Mouse (Mus musculus) duodenum, adult 2 months (tissue): ENCODE measurements around the gene Mnd1. TPM values are rescaled to one million over a fixed set of nuclear protein-coding genes. Genes with fewer than 3 reads are reported as not detected.

Source experiments
- polyA plus RNA-seq: library from polyadenylated mRNA; depleted of rRNA; stranded (reverse); fragments of >200 nt; gene quantifications from 2 replicates; pipeline ENCODE4 v1.2.3, GENCODE M21; 2012; ENCODE audit warnings: low replicate concordance; rRNA removed

Mnd1 gene
- polyA plus RNA-seq: 0.21 TPM in 1 of 2 replicates, not detected in the other

GRCm38 (mm10) chr3:84155558-84156006, at the start of gene Mnd1:
Gene Mnd1, minus strand, starts transcription at chr3:84155786.

GRCm38 (mm10) chr3:84173581-84174154, 18.1 kb upstream of the Mnd1 start, which contains the start of gene Gm6525:
Gene Gm6525, plus strand, starts transcription at chr3:84174104.

GRCm38 (mm10) chr3:84039646-84040475, 115.7 kb downstream of the Mnd1 start, which contains the start of gene Tmem131l:
Gene Tmem131l, minus strand, starts transcription at chr3:84040175.

Other genes starting within 250 kb of the Mnd1 start
- gene Tmem131l, start 115.6 kb downstream of the Mnd1 start, polyA plus RNA-seq: 10.5 and 12.8 TPM in 2 replicates
- gene Gm6525, start 18.3 kb upstream of the Mnd1 start, polyA plus RNA-seq: not detected in 2 replicates
- 28.6 and 71.4 TPM in 2 replicates for gene Trim2, start 151.1 kb upstream of the Mnd1 start, polyA plus RNA-seq